Mouse (Mus musculus) mouse trophoblast stem cell (cell line): ENCODE results near the gene Mlst8.

Source experiments
- in situ Hi-C, 2 experiments: fragments of 300-500 bp; cut with MseI, MboI; formaldehyde crosslinking; loops; 2 replicates in 1 of 2; 3 replicates in 1 of 2; pipeline ENCODE4 v1.15.1; 2025

The Mlst8 gene

GRCm38 (mm10) chr17:24478663-24479380 is at the start of gene Mlst8:
Mlst8 (minus strand) TSS chr17:24479078.
- in situ Hi-C loops, result no loop called here

- in situ Hi-C loops, result no loop called here
Observed at GRCm38 (mm10) chr17:24528560-24528918, 49.7 kb upstream of the Mlst8 start.

GRCm38 (mm10) chr17:24527723-24528559 is 49.1 kb upstream of the Mlst8 start, which contains the start of gene Traf7:
Traf7 (minus strand) TSS chr17:24527938.
- in situ Hi-C loops, result no loop called here

- in situ Hi-C loops, result no loop called here
Observed at GRCm38 (mm10) chr17:24527315-24527714, 48.4 kb upstream of the Mlst8 start.

GRCm38 (mm10) chr17:24524734-24525133 is 45.9 kb upstream of the Mlst8 start:
- in situ Hi-C loops, result no loop called here

GRCm38 (mm10) chr17:24520450-24520849 is 41.6 kb upstream of the Mlst8 start:
- in situ Hi-C loops, result no loop called here

GRCm38 (mm10) chr17:24514270-24515257 is 35.7 kb upstream of the Mlst8 start:
- in situ Hi-C loops, result no loop called here

- in situ Hi-C loops, result no loop called here
Observed at GRCm38 (mm10) chr17:24513609-24514008, 34.7 kb upstream of the Mlst8 start.

GRCm38 (mm10) chr17:24507806-24508460 is 29.1 kb upstream of the Mlst8 start:
- in situ Hi-C loops, result no loop called here

GRCm38 (mm10) chr17:24507129-24507664 is 28.3 kb upstream of the Mlst8 start:
- in situ Hi-C loops, result no loop called here

- in situ Hi-C loops, result no loop called here
Observed at GRCm38 (mm10) chr17:24506332-24507070, 27.6 kb upstream of the Mlst8 start.

GRCm38 (mm10) chr17:24505286-24505955 is 26.5 kb upstream of the Mlst8 start:
- in situ Hi-C loops, result no loop called here

GRCm38 (mm10) chr17:24504085-24504484 is 25.2 kb upstream of the Mlst8 start:
- in situ Hi-C loops, result no loop called here

- in situ Hi-C loops, result no loop called here
Observed at GRCm38 (mm10) chr17:24502208-24502607, 23.3 kb upstream of the Mlst8 start.

GRCm38 (mm10) chr17:24496026-24496425 is 17.1 kb upstream of the Mlst8 start:
- in situ Hi-C loops, result no loop called here

- in situ Hi-C loops, result no loop called here
Observed at GRCm38 (mm10) chr17:24495443-24495842, 16.6 kb upstream of the Mlst8 start.

- in situ Hi-C loops, result no loop called here
Observed at GRCm38 (mm10) chr17:24494627-24495335, 15.9 kb upstream of the Mlst8 start.

GRCm38 (mm10) chr17:24490399-24490798 is 11.5 kb upstream of the Mlst8 start:
- in situ Hi-C loops, result no loop called here
